Mouse (Mus musculus): ENCODE data around the gene Pold2.

Pold2 gene

DNA sequence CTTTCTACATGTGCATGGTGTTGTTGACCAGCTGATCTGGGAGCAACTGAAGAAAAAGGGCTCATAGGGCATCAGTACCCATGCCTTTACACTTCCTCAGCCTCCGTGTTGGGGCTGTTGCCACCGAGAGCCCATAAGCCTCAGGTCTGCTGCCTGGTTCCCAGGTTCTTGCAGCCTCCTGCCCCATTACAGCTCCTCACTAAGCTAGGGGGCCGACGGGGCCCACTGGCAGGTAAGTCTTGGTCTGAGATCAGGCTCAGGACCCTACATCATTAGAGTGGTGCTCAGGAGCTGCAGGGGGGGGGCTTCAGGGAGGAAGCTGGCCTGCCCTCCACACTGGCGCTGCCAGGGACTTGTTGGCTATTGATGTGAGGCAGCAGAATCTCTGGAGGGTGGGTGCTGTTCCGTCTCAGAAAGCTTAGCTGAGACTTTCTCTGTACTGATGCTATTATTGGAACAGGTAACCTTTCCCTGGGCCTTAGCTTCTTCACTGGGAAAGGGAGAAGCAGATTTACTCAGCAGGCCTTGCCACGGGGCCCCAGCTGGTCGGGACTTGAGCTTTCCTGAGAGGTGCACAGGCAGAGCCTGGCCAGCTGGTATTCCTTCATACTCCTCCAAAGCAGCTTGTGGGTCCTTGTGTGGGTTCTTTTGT lies 21.5 kb downstream of the Pold2 start:
- DNase-seq: no peak

DNA sequence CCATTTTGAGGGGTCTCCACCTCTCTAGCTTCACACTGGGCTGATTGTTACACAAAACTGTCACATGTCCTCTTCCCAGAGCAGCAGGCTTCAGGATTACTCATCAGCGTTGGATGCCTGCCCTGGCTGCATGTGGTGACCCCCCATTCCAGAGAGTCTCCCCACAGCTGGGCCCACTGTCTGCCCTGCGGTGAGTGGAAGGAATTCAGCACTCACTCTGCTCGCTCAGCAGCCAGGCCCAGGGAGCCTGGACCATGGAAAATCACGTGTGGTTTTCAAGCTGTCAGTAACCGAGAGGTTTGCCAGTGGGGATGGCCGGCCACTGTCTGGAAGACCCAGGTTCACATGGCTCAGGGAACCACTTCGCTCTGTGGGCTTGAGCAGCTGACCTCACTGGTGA lies 22.2 kb downstream of the Pold2 start:
- no peak for DNase-seq

DNA sequence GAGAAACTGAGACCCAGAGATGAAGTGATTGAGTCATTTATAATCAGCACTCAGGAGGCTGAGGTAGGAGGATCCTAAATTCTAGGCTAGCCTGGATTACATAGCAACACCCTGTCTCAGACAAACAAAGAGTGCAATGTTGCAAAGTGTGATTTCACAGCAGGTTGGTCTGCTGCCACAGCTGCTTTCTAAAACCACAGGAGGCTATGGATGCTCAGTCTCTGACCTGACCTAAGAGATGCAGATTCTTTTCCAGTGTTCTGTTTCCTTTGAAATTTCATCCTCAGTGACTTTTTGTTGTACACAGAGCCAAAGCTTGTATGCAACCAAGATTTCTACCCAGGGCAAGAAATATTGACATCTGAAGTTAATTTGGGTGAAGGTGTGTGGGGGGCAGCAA lies 22.6 kb downstream of the Pold2 start:
- no peak for DNase-seq

DNA sequence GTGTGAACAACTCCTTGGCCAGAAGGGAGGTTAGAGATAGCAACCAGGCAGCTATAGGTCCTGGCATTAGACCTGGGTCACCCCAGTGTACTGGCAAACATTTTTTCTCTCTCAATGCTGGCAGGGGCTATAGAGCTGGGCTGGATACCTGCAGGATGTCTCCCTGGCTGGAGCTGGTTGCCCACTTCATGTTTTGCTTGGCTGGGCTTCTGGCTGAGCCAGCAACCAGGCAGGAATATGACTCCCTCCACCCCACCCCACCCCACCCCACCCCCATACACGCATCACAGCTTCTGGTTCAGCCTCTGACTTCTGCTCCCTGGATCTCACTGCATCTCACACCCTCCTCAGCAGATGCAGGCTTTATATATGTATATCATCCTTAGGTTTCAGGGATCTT lies 25.8 kb downstream of the Pold2 start:
- no peak for DNase-seq

DNA sequence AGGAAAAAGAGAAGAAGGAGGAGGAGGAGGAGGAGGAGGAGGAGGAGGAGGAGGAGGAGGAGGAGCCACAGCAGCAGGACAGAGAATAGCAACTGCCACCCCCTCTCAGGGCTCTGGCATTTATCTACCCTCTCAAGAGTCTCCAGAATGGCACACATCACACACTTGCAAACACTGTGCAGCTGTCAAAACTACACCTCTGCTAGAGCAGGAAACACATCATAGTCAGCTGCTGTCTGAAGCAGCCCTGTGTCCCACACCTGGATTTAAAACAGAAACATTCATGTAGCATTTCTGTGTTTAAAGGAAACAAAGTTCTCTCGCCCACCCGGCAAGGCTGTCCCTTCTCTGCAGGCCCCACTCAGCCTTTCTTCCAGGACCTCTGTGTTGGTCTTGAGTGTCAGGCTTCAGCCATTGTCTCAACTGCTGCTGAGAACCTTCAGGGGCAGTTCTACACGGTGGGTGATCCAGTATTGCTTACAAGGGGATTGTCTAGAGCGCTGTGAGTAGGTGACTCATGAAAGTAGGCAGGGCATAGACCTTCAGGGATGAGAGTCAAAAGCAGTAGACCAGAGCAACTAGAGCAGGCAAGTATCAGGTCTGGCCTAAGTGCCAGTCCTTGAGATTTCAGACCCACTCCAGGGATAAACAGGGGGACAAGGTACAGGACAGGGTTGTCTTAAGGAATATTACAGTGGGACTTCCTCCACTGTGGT lies 26.9 kb downstream of the Pold2 start:
- no peak for DNase-seq

DNA sequence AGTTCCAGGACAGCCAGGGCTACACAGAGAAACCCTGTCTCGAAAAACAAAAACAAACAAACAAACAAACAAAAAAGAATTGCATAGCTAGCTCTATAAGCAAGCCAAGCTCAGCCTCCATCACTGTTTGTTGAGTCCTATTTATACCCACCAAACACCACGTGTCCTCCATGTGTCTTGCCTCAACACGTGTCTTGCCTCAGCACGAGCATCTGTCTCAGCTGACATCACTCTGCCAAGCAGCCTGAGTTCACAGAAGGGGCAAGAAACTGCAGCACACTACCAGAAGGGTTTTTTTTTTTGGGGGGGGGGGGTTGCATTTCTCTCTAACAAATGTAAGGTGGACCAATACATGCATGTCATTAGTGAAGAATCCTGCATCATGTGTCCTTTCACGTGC lies 27.6 kb downstream of the Pold2 start:
- DNase-seq: no peak

DNA sequence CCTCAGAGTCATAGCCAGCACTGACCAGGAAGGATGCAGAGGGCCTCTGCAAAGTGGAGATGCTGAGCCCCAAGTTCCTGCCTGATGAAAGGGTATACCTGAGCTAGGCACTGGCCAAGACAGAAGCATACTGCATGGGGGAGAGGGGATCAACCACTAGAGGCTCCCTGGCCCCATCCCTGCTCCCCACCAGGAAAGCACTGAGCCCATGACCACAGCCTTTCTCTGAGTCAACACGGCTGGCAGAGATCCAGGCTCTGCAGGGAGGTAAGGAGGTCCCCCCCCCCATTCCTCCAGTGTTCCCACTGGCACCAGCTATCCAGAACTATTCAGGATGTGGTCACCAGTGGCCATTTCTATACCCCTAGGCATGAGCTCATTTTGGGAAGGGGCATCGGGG lies 28.8 kb downstream of the Pold2 start:
- DNase-seq: no peak

DNA sequence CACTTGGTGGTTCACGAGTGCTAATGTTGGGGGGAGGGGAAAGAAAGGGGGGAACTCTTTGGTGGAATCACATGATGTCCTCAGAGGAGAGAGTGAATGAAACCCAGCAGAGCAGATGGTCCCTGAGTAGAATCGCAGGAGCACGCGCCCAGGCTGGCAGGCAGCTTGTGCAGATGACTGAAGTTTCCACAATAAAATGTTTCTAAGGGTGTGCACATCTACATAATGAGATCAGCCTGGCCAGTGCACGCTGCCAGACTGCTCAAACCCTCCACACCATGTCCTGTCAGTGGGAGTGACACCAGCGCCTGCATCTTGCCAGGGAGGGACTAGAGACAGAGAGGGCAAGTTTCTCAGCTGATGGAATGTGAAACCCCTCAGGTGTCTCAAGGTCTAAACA lies 29.4 kb downstream of the Pold2 start:
- no peak for DNase-seq

DNA sequence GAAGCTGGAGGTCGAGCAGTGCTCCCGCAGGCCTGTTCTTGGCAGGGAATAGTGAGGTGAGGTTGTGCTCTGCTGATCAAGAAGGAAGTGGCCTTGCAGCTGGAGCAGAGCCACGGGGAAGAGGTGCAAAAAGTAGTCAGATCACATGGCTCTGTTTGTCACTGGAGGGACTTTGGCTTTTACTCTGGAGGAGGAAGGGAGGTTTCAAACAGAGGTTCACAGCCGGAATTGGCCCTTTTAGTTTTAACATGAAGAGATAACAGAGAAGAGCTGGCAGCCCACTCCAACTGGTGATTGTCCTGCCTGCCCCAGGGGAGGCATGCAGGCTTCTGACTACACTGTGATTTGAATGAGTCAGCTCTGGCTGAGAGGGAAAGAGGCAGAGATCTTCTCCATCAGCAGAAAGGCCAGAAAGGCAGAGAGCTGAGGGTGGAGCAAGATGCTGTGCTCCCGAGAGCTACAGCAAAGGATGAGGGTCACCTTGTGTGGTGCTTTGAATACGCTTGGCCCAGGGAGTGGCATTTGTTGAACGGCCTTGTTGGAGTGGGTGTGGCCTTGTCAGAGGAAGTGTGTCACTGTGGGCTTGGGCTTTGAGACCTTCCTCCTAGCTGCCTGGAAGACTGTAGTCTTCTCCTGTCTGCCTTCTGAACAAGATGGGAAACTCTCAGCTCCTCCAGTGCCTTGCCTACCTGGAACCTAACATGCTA lies 31.3 kb downstream of the Pold2 start:
- DNase-seq: no peak

DNA sequence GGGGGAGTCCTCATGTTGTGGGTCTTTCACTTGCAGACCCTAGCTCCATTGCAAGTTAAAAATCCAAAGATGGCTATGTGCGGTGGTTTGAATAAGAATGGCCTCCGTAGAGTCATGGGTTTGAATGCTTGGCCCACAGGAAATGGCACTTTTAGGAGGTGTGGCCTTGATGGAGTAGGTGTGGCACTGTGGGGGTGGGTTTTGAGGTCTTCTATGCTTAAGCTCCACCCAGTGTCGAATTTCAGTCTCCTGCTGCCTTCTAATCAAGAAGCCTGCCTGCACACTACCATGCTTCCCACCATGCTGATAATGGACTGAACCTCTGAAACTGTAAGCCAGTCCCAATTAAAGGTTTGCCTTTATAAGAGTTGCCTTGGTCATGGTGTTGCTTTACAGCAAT lies 35.0 kb downstream of the Pold2 start:
- no peak for DNase-seq

DNA sequence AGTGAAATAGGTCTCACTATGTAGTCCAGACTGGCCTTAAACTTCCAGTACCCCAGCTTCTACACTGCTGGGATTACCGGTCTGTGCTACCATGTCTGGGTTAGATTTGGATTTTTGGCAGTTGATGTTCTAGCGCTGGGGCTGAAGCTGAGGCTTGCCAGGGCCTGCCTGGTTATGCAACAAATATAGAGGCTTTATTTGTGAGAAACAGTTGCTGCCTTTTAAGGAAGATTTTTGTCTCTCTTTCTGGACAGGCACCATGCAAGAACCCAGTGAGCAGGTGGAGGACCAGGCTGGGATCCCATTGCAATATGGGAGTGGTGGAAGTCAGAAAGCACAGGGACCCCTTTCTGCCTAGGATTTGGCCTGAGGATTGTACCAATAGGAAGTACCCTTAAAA lies 36.3 kb downstream of the Pold2 start:
- no peak for DNase-seq

DNA sequence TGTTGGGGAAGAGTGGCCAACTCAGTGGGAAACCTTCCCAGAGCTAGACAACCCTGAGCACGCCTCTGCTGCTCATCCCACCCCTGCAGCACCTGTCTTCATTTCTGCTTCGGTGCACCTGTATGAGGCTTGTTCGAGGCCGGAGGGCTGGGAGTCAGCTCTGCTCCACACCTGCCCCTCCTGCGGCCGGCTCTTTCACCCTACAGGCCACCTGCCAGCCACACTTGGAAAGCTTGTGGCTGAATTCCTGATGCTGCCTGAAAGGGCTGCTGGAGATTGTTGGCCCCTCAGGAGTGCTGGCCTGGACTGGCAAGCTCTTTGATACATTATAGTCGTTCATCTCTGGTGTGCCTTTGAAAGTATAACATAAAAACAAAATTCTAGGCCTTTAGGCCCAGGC lies 37.7 kb downstream of the Pold2 start:
- DNase-seq: no peak

DNA sequence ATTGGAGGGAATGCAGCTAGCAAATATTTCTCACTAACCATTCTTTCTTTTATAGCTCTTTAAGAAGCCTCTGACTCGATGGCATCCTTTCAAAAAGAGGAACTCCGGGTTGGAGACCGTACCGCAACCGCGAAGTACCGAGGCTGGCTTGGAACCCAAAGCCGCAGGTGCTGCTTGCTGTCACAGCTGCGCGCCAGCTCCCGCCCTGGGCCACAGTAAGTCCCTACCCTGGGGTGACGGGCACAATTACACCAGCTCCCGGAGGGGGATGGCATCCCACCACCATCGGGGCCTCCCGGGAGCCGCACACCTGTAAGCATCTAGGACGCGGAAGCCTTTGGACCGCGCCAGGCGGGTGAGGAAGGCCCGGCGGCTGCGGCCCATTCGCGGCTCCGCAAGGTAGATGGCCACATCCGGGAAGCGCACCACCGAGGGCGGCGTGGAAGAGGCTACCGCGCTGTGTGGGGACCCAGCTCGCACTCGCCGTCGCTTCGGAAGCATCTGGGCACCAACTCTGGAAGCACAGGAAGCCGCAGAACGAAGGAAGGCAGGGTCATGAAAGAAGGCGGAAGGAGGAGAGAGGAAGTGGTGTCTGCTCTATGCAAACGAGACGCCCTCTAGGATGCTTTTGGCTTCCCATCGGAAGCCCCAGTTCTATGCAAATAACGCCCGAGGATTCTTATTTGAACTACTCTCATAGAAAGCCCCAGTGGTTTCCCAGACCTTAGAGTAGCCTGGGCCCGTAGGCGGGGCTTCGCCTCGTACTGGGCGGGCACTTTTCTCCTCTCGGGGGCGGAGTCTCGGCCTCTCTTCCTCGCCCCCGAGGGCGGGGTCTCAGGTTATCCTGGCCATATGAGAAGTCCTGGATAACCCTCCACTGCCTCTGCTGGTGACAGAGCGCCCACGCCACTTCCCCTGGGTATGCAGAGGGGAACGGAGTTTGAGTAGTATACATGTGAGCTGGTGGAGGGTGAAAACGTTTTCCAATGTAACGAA lies 40.5 kb downstream of the Pold2 start, which contains the start of gene Polm:
Polm (minus strand) TSS at position 766 of the 996 bp plus-strand sequence.
- peak; percentile 93 for DNase-seq

DNA sequence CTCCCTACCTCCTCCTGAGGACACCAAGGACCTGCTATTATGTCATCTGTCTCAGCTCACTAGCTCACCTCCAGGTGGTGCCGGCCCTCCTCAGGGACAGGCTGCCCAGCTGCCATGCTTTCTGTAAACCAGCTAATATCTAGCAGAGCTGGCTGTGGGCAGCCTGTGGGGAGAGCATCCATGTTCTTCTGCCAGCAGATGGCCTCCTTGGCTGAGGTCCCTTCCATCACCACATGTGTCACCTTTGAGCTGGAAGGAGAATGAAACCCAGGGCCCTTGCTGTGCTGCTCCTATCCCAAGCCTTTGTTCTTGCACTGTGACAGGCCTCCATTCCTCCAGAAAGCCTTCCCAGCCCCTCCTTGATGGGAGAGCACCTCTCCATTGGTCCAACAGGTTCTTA lies 42.0 kb downstream of the Pold2 start:
- DNase-seq: peak; percentile 18

DNA sequence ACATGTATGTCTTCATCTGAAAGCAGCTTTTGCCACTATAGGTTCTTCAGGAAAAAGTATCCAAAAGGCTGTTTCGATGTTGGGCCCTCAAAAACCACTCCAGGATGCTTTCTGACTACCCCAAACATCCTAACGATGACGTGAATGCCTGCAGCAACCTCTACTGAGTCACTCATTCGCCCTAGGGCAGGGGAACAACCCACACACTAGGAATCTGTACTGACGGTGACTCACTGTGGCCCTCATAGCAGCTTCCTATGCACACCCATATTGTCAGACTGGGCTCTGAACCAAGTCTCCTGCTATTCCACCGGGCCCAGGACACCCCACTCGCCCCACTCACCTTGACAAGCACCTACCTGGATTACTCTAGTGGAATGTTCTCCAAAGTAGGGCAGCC lies 43.0 kb downstream of the Pold2 start:
- no peak for DNase-seq

DNA sequence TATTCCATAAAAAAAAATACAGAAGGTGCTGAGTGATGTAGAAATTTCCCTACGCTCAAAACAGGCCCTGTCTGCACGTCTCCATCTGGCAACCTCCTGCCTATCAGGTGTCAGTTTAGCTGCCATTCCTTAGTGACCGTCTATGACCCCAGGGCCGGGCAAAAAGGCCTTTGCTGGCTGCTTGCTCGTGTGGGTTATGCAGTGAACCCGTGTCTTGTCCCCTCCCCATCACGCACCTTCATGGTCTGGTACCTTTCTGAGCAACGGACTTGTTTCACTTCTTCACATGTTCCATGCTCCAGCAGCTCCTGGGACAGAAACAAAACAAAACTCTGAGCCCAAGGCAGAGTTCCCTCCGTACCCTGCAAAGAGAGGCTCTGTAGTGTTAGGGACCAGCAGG lies 43.6 kb downstream of the Pold2 start:
- DNase-seq: no peak

DNA sequence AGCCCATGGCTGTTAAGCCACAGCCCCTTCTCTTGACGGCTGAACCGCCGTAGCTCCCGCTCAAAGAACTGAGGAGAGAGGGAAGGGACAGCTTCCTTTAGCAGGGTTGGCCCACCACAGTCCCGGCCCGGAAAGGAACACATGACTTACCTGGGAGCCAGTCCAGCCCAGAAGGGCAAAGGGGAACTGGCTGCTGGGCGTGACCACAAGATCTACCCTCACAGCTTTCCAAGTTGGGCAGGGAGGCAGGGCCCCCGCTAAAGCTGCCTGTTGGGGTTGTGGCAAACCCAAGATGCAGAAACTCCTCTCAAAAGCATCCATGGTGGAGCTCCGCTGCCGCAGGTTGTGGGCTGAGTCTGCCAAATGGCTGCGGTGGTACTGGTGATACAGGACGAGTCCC lies 48.8 kb downstream of the Pold2 start:
- DNase-seq: no peak

DNA sequence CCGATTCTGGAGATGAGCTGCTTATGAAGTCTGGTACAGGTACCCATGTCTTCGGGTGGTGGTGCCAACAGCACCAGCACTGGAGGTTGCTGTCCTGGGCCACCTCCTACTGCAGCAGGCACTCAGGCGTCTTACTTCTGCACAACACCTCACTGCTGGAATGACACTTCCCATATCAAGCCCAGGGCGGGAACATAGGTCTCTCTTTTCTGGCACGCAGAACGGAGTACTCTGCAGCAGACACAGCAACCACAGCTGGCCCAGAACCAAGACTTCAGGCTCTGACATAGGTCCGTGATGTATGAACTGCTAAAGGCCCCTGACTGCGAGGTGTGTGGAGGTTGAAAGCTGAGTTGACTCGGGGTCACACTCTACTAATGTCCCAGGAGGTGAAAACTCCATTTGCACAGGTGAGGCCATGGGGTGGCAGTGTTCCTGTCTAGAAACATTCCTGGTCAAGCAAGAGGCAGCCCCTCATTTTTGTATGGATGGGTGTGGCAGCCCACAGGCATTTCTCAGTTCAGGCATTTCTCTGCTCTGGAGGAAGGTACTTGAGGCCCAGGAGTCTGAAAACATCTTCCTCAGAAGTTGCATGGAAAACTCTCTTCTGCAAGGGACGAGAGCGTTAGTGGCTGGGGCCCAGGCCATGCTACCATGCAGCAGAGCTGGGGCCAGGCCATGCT lies 49.4 kb downstream of the Pold2 start:
- DNase-seq: no peak

DNA sequence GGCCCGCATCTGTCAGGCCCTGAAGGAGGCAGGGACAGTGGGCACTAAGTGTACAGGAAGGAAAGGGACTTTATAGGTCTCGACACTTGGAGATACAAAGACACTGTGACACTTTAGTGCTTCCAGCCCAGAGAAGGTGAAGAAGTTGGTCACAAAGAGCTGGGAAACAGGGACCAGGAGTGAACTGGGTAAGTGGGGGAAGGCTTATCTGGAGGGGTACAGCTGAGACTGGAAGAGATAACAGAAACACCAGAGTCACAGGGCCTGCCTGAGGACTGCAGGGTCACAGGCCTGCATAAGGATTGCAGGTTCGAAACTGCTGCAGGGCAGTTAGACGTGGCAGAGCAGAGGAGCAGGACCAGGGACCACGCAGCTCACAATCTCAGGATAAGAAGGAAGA lies 50.2 kb downstream of the Pold2 start:
- no peak for DNase-seq

DNA sequence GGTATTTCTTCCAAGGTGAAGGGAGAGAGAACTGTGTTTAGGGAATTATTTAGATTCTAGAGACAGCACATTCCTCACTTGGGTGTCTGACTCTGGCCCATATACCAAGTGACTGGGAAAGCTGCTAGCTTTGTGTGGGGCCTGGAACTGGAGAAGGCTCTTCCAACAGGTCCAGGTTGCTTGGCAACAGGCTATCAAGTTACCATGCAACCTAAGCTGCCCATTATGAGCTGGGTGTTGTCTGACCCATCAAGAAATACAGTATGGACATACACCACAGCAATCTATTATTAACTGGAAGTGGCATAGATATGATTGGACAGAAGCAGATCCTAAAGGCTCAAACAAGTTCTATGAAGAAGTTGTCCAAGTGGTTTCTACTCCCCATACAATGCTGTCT lies 52.7 kb downstream of the Pold2 start:
- DNase-seq: no peak

Data from cerebellum, adult 8-10 months (tissue).